Mouse (Mus musculus) limb, embryonic 11.5 days (tissue): ENCODE results near the gene Dtx1. TPM values are rescaled to one million over a fixed set of nuclear protein-coding genes. Genes with fewer than 3 reads are reported as not detected.

Experiments
- ATAC-seq: fragments of 200-750 bp; cut with Nextera tagmentation; 2 replicates; pipeline ENCODE4 v1.8.0; 2017; ENCODE audit warnings: low read depth; ENCODE audit not compliant: insufficient number of reproducible peaks, low FRiP score, low TSS enrichment
- DNase-seq: peaks from one replicate; pipeline ENCODE4 v3.0.0-alpha.2; 2015; ENCODE audit warnings: low spot score
- H3K27ac ChIP-seq: fragments of 300-500 bp; sonication (generic); replicated peaks from 2 replicates; pipeline ENCODE4 v1.5.1; 2014; ENCODE audit warnings: low read depth, mild to moderate bottlenecking, low read length
- H3K27me3 ChIP-seq: fragments of 300-500 bp; sonication (generic); 2 replicates; pipeline ENCODE4 v1.6.1; 2014; ENCODE audit warnings: mild to moderate bottlenecking, low read length, mixed read lengths; ENCODE audit not compliant: control insufficient read depth, insufficient read depth
- H3K36me3 ChIP-seq: fragments of 300-500 bp; sonication (generic); 2 replicates; pipeline ENCODE4 v1.6.1; 2014; ENCODE audit warnings: mild to moderate bottlenecking, low read length, moderate library complexity, mixed read lengths; ENCODE audit not compliant: control insufficient read depth, insufficient read depth
- H3K4me1 ChIP-seq: fragments of 300-500 bp; sonication (generic); 2 replicates; pipeline ENCODE4 v1.6.1; 2014; ENCODE audit warnings: low read length, mixed read lengths; ENCODE audit not compliant: control insufficient read depth, insufficient read depth
- H3K4me2 ChIP-seq: fragments of 300-500 bp; sonication (generic); 2 replicates; pipeline ENCODE4 v1.6.1; 2014; ENCODE audit warnings: low read depth, mild to moderate bottlenecking, moderate library complexity; ENCODE audit not compliant: severe bottlenecking
- H3K4me3 ChIP-seq: fragments of 300-500 bp; sonication (generic); 2 replicates; pipeline ENCODE4 v1.5.1; 2014; ENCODE audit warnings: low read depth, low read length
- H3K9ac ChIP-seq: fragments of 300-500 bp; sonication (generic); 2 replicates; pipeline ENCODE4 v1.6.1; 2014; ENCODE audit warnings: mild to moderate bottlenecking, low read length
- H3K9me3 ChIP-seq: fragments of 300-500 bp; sonication (generic); 2 replicates; pipeline ENCODE4 v1.6.1; 2016; ENCODE audit warnings: low read length; ENCODE audit not compliant: control insufficient read depth
- WGBS: fragments of 180-500 bp; shearing (Covaris S2); extraction: QIAGEN DNeasy Blood & Tissue Kit; methylation state at CpG from one replicate; pipeline ENCODE4 v1.1.7; 2014; 5-methylcytosine and 5-hydroxymethylcytosine counted together
- polyA plus RNA-seq: library from polyadenylated mRNA; unstranded; fragments of >200 nt; fragmentation: Nextera tagmentation; extraction: Ambion mirVana; gene quantifications from 2 replicates; pipeline ENCODE4 v1.2.1, GENCODE M21; 2014

Dtx1 gene
- polyA plus RNA-seq, 1 experiment from 2014 or later: 3.0 TPM

GRCm38 (mm10) chr5:120643365-120644085, 68.2 kb downstream of the Dtx1 start:
- Histone ChIP-seq H3K27ac (no peak overlapping the region), H3K4me2 (no peak overlapping the region), H3K27me3 (peaks cover 12% of the 10 kb centered on the region), H3K9me3 (no peaks in the 10 kb centered on the region), H3K9ac (no peak overlapping the region), H3K4me1 (peaks cover under 1% of the 10 kb centered on the region; the same call in 1 of the 2 replicates), H3K4me3 (no peak overlapping the region), H3K36me3 (no peaks in the 10 kb centered on the region)
- no peak for DNase-seq
- ATAC-seq: no peak
- 83% methylated on average over 14 of the region's 14 CpGs for WGBS

GRCm38 (mm10) chr5:120640094-120640493, 71.6 kb downstream of the Dtx1 start:
- Histone ChIP-seq H3K9me3 (no peaks in the 10 kb centered on the region), H3K4me2 (no peak overlapping the region), H3K4me1 (no peaks in the 10 kb centered on the region), H3K9ac (no peak overlapping the region), H3K27ac (no peak overlapping the region), H3K27me3 (no peaks in the 10 kb centered on the region), H3K36me3 (no peaks in the 10 kb centered on the region), H3K4me3 (no peak overlapping the region)
- DNase-seq: no peak
- no peak for ATAC-seq
- 92% methylated on average over 7 of the region's 7 CpGs for WGBS

GRCm38 (mm10) chr5:120635633-120636032, 76.1 kb downstream of the Dtx1 start:
- H3K4me1 ChIP-seq: no peaks in the 10 kb centered on the region
- H3K27ac ChIP-seq: no peak overlapping the region
- ATAC-seq (no peak), DNase-seq (no peak)
- no peak overlapping the region for H3K4me3 ChIP-seq
- no peak overlapping the region for H3K9ac ChIP-seq
- no peaks in the 10 kb centered on the region; the same call in 1 of the 2 replicates for H3K27me3 ChIP-seq
- WGBS: 84% methylated on average over 5 of the region's 5 CpGs
- no peaks in the 10 kb centered on the region for H3K9me3 ChIP-seq
- H3K36me3 ChIP-seq: no peaks in the 10 kb centered on the region
- H3K4me2 ChIP-seq: no peak overlapping the region

- Histone ChIP-seq H3K9ac (no peak overlapping the region), H3K9me3 (no peaks in the 10 kb centered on the region), H3K4me2 (no peak overlapping the region), H3K4me3 (no peak overlapping the region), H3K4me1 (no peaks in the 10 kb centered on the region), H3K27ac (no peak overlapping the region), H3K36me3 (no peaks in the 10 kb centered on the region), H3K27me3 (no peaks in the 10 kb centered on the region; the same call in 1 of the 2 replicates)
- WGBS: 35% methylated on average over 5 of the region's 5 CpGs
- ATAC-seq (no peak), DNase-seq (no peak)
These were observed 76.9 kb downstream of the Dtx1 start for GRCm38 (mm10) chr5:120634860-120635259.

- H3K4me2 ChIP-seq: no peak within 1 kb of the TSS
- H3K27ac ChIP-seq: no peak within 1 kb of the TSS
- H3K9me3 ChIP-seq: no peaks in the 10 kb centered on the region
- ATAC-seq: no peak
- no peaks in the 10 kb centered on the region for H3K36me3 ChIP-seq
- WGBS: 63% methylated on average over 9 of the region's 9 CpGs
- no peak within 1 kb of the TSS for H3K4me3 ChIP-seq
- DNase-seq: no peak
- no peak within 1 kb of the TSS for H3K9ac ChIP-seq
- H3K4me1 ChIP-seq: no peaks in the 10 kb centered on the region
- H3K27me3 ChIP-seq: no peaks in the 10 kb centered on the region; the same call in 1 of the 2 replicates
These were observed 77.6 kb downstream of the Dtx1 start, which contains the start of gene Cfap73 for GRCm38 (mm10) chr5:120634131-120634530. Gene Cfap73 (minus strand): TSS chr5:120634235.

GRCm38 (mm10) chr5:120631892-120632291, 79.8 kb downstream of the Dtx1 start:
- H3K27me3 ChIP-seq: no peaks in the 10 kb centered on the region; the same call in 1 of the 2 replicates

GRCm38 (mm10) chr5:120631128-120631527, 80.6 kb downstream of the Dtx1 start:
- Histone ChIP-seq H3K36me3 (peaks cover 10% of the 10 kb centered on the region; the same call in 1 of the 2 replicates), H3K27ac (no peak overlapping the region), H3K27me3 (no peaks in the 10 kb centered on the region; the same call in 1 of the 2 replicates), H3K4me2 (peak overlapping the region; percentile 27; the same call in 1 of the 2 replicates), H3K9ac (0 out of 2 replicates have a peak overlapping the region, but pooled peaks have one; percentile 23), H3K4me1 (no peaks in the 10 kb centered on the region), H3K4me3 (no peak overlapping the region), H3K9me3 (no peaks in the 10 kb centered on the region)
- DNase-seq (no peak), ATAC-seq (no peak)
- 9% methylated on average over 29 of the region's 29 CpGs for WGBS

More at GRCm38 (mm10) chr5:120631892-120632291, 79.8 kb downstream of the Dtx1 start:
- H3K4me2 ChIP-seq: no peak overlapping the region
- WGBS: 84% methylated on average over 5 of the region's 5 CpGs
- DNase-seq: no peak
- no peak overlapping the region for H3K9ac ChIP-seq
- no peak for ATAC-seq
- no peaks in the 10 kb centered on the region for H3K4me1 ChIP-seq
- H3K4me3 ChIP-seq: no peak overlapping the region
- H3K36me3 ChIP-seq: peaks cover 6% of the 10 kb centered on the region; the same call in 1 of the 2 replicates
- H3K9me3 ChIP-seq: no peaks in the 10 kb centered on the region
- H3K27ac ChIP-seq: no peak overlapping the region
